Mouse (Mus musculus): ENCODE results near the gene Tmem141.

Tmem141 gene

DNA sequence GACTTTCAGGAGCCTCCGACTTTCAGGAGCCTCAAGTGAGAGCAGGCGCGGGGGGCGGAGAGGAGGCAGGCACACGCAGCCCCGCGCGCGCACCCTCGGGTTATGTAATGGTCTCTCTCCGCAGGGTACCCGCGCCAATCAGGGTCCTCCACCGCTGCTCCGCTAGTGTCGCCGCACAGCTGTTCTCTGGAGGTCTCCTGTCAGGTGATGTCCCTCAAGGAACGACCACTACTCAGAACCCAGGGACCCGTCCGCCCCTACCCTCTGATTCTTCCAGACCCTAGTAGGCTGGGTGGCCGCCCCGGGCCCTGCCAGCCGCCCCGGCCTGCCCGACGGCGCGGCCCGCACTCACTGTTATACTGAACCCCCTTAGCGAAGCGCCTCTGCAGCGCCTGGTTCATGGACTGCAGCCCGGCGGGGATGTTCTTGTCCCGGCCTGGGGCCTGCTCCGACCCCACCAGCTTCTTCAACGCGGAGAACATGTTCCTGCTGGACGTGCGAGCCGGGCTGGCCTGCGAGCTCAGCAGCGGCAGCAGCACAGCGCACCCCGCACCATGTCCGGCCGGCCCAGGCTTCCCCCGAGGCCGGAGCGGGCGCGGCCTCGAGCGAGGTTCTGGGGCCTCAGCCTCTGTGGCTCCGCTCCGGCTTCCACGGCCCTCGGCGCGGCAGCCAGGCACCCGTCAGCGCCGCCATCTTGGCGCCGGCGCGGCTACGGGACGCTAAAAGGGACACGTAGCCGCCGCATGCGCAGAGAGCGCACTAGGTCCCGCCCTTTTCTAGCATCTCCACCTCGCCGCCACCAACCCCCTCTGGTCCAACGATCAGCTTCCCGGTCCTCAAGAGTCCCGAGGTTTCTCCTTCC is 13.8 kb downstream of the Tmem141 start, which contains the start of gene Rabl6:
TSS of gene Rabl6 (minus strand) at position 761 of the 862 bp plus-strand sequence.
- peak; percentile 86 for DNase-seq (ENCODE audit: low spot score)

DNA sequence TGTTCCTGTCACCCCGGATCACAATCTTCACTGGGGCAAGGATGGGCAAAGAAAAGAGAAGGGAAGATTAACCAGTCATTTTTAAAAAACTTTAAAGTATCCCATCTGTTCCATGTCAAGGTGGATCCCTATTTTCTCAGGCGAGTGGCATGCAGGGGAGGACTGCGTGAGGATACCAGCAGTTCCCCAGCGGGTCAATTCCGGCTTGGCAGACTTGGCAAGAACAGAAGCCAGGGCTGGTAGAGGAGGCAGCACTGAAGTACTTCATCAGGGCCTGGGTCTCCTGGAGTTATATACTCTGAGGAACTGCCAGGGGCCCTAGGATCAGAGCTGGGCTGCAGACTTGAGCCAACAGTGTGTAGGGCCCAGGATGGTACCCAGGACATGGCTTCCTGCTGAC is 19.3 kb downstream of the Tmem141 start:
- no peak for DNase-seq (ENCODE audit: low spot score)

GRCm38 (mm10) chr2:25600037-25600436 is 21.8 kb downstream of the Tmem141 start:
- no peak for DNase-seq (ENCODE audit: low spot score)

- no peak for DNase-seq (ENCODE audit: low spot score)
Observed at GRCm38 (mm10) chr2:25598749-25599148, 23.1 kb downstream of the Tmem141 start.

- DNase-seq (ENCODE audit: low spot score): no peak
Observed at GRCm38 (mm10) chr2:25596765-25597510, 24.9 kb downstream of the Tmem141 start.

- peak; percentile 15 for DNase-seq (ENCODE audit: low spot score)
Observed at GRCm38 (mm10) chr2:25591863-25592262, 29.9 kb downstream of the Tmem141 start.

GRCm38 (mm10) chr2:25588227-25588907 is 33.4 kb downstream of the Tmem141 start:
- no peak for DNase-seq (ENCODE audit: low spot score)

DNA sequence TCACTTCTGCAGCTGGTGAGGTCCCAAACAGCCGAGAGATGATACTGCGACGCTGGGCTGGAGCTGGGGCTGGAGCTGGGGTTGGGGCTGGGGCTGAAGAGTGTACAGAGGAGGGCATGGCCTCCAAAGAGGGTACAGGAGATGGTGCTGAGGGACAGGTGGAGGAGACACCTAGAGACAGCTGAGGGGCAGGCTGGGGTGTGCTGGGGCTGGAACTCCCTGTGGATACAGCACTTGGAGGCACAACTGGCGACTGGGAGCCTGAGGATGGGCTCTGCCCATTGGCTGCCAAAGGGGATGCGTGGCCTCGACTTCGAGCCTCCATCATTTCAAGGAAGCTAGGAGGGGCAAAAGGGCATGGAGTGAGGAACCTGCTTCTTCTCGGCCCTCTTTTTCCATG is 34.5 kb downstream of the Tmem141 start:
- DNase-seq (ENCODE audit: low spot score): no peak

DNA sequence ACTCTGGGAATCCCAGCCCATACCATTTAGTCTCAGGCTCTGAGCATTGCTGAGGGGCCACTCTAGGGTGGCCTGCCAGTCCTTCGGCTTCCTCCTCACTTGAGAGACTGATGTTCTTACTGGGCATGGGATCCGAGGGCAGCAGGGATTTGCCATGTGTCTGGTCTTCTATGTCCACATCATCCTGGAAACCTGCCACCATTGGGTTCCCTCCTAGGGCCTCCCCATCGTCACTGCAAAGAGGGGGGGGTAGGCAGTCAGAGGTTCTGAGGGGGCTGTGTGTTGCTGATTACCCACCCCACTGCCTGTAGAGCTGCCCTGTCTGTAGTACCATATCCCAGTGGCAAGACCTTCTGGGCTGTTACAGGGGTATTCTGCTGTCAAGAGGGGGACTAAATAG is 36.2 kb downstream of the Tmem141 start:
- no peak for DNase-seq (ENCODE audit: low spot score)

DNA sequence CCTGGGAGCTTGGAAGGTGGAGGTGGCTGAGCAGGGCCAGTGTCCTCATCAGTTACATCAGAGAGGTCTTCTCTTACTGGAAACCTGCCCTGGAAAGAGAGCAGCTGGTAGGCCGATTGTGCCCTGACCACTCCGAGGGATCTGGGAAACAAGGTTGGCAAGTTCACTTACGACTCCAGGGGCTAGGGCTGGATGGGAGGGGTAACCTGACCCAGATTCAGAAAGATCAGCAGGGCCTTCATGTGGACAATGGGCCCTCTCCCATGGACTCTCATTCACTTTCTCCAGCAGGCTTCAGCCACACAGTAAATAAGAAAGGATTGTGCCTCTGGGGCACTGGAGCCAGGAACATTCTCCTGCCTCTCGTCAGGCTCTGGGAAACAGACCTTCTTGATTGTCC is 36.9 kb downstream of the Tmem141 start:
- DNase-seq (ENCODE audit: low spot score): no peak

- no peak for DNase-seq (ENCODE audit: low spot score)
Observed at GRCm38 (mm10) chr2:25584152-25584551, 37.7 kb downstream of the Tmem141 start.

- no peak for DNase-seq (ENCODE audit: low spot score)
Observed at GRCm38 (mm10) chr2:25583571-25583970, 38.2 kb downstream of the Tmem141 start.

- no peak for DNase-seq (ENCODE audit: low spot score)
Observed at GRCm38 (mm10) chr2:25583120-25583481, 38.7 kb downstream of the Tmem141 start.

DNA sequence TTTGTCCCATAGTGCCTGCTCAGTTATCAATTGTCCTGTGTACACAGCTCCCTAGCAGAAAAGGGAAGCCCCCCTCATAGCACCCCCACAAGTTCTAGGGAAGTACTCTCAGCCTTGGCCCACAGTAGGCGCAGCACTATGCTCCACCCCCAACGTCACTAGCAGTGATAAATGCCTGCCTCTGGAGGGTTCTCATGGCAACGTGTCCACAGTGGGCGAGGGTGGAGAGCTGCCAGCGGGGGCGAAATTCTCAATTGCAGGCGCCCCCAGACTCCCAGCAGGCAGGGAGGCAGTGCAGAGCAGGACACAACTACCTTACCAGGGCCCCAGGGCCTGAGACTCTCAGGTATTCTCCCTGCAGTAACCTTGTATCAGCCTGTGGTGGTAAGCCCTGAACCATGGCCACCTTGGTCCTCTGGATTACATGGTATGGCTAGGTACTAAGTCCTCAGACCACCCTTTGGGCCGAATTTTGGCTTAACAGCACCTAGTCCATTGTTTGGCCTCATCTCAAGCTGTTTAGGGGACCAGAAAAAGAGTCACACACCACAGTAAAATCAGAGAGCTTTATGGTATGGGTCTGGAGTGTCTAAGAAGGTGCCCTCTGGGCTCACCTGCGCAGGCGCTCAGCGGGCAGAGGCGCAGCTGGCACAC is 39.2 kb downstream of the Tmem141 start:
- DNase-seq (ENCODE audit: low spot score): no peak

DNA sequence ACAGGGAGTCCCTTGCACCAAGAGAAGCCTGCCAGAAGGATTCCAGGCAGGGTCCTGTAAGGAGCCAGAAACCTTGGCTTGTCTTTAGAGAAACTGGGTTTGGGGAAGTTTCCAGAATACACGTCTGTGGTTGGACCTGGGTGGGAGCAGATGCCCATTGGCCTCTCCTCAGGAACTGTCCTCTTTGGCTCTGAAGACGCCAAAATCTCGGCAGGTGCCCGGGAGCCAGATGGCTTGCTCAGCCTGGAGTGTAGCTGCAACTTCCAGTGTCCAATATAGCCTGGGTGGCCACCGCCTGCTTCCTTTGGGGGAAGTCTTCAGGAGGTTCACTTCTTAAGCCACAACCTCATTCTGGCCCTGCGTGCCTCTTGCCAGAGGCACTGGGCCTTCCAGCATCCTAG is 39.9 kb downstream of the Tmem141 start:
- DNase-seq (ENCODE audit: low spot score): no peak

DNA sequence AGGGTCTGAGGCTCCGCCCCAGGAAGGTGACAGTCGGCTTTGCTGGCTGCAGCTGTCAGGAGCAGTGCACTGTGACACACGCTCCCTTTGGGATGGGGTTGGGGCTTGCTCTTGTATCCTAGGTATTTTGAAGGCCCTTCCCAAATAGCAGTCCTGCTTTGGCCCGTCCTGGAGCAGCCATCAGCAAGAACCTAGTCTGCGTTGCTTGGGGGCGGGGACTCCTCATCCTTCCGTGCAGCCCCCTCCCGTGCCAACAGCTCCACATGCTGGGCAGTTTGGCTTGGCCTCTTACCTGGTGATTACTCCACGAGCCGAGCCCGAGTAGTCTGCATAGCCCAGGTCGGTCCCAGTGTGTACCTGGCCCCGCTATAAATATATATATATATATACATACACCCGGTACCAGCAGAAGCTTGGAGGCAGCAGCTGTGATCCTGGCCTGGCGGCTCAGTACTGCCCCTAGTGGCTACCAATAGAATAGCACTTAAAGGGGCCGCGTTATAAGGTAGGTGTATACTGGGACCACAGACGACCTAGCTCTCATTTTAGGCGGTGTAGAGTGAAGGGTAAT is 40.4 kb downstream of the Tmem141 start, which contains the start of gene Ajm1:
TSS of gene Ajm1 (minus strand) at position 464 of the 571 bp plus-strand sequence.
- peak; percentile 74 for DNase-seq (ENCODE audit: low spot score)

DNA sequence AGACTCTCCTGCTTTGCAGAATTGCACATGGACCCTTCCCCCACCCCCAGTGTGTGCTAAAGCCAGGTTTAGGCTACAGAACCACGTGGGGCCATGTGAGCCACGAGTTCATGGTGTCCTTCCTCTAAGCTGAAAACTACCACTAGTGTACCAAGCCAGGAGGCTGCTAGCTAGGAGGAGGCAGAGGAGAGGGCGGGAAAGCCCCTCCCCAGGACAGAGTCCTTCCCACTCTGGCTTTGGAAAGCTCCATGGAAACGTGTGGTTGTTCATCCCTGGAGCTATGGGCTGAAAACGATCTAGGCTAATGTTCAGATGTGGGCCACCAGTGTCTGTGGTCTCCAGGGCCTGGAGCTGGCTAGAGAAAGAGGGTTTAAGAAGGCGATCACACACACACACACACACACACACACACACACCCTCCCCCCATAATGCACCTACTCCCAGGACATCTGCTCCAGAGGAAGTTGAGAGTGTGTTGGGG is 41.1 kb downstream of the Tmem141 start:
- DNase-seq (ENCODE audit: low spot score): no peak

DNA sequence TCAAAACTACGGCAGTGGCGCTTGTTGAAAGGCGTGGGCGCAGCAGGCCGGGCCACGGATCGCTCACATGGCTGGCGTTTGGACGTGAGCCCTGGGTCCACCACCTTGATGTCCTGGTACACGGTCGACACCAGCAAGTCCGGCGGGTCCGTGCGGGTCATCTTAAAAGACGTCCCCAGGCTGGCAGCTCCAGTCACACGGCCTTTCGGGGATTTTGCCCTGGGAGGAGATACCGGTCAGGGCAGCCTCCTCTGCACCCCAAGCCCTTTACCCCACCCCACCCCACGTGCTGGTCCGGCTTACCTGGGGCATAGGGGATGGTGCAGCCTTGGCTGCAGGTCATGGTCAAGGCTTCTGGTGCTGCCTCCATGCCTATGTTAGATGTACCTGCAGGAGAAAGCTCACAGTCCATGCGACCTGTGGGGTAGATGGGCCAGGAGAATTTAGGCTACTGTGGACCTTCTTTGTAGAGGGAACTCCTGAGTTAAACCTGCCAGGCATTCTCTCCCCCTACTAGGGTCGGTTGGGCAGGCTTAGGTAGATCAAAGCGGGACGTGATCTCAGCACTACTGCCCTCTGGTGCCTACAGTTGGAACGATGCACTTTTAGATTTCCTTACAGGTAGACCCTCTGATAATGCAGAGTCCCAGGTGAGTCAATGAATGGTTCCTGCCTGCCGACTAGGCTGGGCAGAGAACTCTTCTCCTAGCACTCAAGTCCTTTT is 41.9 kb downstream of the Tmem141 start:
- peak; percentile 66 for DNase-seq (ENCODE audit: low spot score)

- DNase-seq (ENCODE audit: low spot score): no peak
Observed at GRCm38 (mm10) chr2:25578796-25579736, 42.7 kb downstream of the Tmem141 start.
